Mouse (Mus musculus): ENCODE measurements around the gene Dlgap4.

The Dlgap4 gene

DNA sequence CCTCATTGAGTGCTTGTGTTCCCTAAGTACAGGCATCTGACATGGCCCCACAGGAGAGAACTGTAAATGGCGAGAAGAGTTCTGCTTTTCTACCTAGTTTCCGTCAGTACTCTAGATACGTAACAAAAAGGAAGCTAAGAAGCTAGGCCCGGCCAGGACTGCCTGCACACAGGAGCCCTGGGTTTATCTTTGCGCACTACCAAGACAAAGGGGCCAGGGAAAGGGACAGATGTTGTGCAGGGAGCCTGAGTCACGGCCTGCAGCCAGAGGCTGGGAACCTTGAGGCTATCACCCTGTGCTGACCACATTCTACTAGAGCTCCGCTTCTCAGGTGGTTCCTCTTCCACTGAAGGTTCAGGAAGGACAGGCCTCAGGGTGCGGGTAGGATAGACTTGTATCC is 136.2 kb downstream of the Dlgap4 start:
- no peak for DNase-seq

DNA sequence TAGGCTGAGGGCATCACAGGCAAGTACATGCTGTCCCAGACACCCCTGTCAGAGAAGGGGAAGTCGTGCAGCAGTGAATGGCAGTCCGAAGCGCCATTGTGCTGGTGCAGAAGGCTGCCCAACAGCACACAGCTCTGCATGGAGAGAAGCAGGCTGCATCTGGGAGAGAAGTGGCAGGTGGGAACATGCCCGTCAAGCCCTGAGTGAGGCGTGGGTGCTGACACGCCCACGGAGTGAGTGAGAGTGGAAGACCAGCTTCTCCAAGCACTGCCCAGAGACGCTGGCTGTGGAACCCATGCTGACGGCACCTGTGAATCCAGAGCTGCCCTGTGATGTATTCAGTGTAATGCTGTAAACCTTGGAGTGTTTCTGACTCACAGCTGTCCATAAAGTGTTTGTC is 143.4 kb downstream of the Dlgap4 start:
- DNase-seq, result no peak

DNA sequence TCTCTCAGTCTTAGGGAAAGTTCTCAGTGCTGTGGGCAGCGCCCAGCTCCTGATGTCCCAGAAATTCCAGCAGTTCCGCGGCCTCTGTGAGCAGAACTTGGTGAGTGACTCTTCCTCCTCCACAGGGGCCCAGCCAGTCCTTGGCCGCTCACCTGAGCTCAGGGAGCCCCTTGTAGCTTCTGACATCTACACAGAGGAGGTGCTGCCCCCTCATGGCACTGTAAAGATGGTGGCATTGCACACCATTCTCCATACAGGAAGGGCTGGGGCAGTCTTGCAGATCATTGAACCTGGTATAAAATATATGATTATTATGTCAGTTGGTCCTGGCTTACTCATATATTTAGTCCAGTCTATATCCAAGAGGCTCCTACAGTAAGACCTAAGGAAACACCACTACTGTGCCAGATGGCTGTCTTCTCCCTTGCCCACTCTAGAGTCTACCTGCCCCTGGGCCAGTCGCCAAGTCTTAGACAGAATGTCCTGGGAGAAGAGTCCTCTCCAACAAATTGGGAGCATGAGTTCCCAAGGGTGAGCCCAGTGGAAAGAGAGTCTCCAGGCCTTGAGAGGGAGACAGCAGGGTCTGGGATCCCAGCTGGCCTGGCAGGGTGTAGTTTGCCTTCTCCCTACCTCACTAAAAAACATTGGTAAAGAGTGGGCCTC is 147.5 kb downstream of the Dlgap4 start:
- peak; percentile 36 for DNase-seq

DNA sequence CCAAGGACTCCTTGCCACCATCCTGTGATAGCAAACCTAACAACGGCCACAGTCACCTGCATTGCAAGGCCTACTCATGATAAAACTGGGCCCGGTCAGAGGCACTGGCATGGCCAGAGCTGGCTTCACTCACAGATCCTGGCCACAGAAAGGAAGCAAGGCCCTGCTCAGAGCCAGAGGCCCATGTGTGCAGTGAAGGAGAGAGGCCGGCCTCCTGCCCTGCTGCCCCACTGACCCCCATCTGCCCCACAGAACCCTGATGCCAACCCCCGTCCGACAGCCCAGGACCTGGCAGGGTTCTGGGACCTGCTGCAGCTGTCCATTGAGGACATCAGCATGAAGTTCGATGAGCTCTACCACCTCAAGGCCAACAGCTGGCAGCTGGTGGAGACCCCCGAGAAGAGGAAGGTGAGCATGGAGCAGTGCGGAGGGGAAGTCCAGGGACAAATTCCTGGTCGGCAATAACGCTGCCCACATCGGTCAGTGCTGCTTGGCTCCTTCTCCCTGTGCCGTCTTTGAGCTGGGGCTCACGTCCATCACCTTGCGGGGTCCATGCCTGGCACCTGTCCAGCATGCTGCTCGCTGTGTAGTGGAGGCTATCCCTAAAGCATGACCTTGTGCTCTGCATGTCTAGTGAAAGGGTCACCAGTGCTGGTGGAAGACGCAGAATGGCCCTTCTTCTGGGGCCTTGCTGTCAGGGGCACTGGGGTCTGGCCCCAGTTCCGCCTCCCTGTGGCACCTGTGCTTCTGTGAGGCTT is 148.2 kb downstream of the Dlgap4 start:
- no peak for DNase-seq

DNA sequence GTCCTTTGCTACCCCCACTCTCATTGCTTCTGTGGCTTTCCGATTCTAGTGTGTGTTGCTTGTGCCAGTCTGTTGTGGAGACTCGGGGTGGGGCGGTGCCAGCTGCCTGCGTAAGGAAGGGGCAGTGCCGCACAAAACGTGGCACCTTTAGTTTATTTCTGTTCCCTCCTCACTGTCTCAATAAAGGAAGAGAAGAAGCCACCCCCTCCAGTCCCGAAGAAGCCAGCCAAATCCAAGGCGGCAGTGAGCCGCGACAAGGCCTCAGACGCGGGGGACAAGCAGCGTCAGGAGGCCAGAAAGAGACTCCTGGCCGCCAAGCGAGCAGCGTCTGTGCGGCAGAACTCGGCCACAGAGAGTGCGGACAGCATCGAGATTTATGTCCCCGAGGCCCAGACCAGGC is 149.0 kb downstream of the Dlgap4 start:
- peak; percentile 28 for DNase-seq

DNA sequence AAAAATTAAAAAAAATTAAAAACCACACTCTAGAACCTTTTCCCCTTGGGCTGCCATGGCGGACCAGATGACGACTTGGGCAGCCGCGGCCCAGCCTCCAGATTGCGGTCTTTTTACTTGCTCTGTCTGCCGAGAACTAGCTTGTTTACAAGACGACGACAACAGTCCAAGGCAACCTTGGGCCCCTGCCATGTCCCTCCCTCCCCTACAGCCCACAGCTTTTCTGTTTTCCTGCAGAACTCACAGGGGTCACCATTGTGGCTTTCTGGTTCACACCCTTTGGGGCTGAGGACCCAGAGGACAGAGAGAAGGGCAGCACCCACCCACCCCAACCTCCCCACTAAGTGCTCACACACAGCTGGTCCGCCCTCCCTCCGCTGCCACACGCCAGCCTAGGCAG is 149.6 kb downstream of the Dlgap4 start:
- DNase-seq, result peak; percentile 93

DNA sequence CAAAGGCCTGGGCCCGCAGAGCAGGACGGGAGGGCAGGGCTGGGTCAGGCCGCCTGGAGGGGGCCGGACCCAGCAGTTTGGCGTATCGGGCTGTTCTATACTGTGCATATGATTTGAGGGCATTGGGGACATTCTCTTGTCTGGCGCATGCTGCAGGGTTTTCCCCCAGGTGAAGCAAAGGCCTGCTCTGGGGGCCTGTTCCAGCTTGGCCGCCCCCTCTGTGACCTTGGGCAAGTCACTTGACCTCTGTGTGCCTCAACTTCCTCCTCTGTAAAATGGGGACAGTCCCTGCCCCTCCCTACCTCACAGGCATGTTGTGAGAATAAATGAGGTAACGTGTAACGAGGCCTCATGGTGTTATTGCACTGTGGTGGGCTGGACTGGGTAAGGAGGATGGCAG is 150.5 kb downstream of the Dlgap4 start:
- no peak for DNase-seq

DNA sequence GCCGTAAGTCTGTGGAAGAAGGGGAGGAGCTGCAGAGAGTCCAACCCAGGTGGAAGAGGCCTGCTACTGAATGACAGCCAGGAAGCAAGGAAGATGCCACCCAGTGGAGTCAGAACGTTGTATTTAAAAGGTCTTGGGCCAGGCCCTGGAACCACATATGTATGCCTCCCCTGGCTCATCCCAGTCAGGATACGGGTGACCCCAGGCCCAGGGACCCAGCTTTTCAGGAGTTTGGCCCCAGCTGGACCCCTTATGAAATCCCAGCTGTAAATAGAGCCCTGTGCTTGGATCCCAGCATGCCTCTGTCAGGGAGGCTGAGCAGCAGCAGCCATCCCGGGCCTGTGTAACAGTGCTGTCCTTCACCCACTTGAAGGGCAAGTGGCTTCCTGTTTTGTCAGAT is 151.2 kb downstream of the Dlgap4 start:
- no peak for DNase-seq

DNA sequence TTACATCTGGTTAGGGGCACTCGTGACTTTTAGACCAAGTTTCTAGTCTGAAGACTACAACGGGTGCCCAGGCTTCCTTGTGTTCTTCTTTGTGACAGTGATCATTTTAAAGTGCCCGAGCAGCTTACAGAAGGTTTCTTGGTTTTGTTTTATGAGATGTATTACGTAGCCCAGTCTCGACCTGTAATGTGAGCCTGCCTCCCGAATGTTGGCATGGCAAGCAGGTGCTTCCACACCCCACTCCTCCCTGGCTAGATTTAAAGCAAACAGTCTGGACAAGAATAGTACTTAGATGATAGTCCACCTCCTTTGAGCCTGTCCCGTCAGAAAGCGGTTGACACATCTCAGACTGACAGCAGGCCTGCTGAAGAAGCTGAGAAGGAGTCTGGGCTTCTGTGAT is 152.1 kb downstream of the Dlgap4 start:
- DNase-seq, result no peak

DNA sequence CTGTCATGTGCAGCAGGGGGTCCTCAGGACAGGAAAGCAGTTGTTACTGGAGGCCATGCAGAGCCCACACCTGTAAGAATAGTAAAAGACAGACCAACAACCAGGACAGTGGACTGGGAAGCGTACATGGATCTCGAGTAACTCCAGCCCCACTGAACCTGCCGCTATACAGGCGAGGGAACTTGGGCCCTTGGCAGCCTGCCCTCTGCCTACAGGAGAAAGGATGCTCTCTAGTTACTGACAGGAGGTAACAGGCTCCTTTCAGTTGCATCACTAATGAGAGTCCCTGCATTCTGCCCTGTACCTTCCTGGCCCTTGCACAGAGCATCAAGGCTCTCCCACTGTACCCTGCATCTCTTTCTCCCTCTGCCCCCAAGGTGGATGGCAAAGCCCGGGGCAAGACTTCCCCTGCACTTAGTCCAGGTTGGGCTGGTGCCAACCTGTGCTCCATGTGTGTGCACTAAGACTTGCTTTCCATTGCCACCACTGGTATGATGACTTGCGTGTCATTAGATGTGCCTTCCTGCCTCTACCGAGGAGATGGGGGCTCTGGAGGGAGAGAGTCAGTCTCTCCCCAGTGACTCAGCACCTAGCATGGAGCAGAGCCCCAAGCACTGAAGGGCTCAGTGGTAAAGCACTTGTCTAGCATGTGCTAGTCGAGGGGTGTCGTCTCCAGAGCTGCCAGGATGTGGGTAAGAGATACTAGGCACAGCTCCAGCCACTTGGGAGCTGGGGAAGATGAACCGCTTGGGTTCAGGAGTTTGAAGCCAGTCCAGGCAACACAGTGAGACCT is 152.9 kb downstream of the Dlgap4 start:
- no peak for DNase-seq

DNA sequence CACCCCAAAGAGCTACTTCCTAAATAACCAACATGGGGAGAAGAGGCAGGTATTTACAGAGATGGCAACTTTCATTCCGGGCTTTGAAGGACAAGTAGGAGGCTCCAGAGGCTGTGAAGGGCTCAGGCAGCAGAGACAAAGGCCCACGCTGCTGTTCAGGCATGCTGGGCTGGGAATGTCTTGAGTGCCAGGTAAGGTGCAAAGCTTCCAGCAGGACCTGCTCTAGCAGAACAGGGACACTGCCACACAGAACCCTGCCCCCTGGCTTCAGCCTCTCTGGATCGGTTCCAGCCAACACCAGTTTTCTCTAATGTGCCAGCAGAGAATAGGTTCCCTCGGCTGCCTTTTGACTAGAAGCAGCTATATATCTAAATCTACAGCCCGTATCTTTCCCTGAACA is 153.6 kb downstream of the Dlgap4 start:
- DNase-seq, result no peak

DNA sequence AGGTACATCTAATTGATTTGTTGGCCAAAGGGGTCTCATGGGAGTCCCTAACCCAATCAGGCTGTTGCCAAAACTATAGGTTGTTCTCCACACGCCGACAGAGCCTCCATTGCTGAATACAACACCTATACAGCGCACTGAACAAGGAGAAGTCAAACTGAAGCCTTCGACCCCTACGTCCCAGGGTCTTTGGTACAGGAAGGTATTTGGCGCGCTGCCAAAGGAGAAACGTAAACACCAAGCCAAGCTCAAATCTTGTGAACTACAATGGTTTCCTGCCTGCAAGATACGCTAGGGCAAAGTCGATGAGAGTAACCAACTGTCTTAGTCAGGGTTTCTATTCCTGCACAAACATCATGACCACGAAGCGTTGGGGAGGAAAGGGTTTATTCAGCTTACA is 155.8 kb downstream of the Dlgap4 start:
- DNase-seq, result no peak

DNA sequence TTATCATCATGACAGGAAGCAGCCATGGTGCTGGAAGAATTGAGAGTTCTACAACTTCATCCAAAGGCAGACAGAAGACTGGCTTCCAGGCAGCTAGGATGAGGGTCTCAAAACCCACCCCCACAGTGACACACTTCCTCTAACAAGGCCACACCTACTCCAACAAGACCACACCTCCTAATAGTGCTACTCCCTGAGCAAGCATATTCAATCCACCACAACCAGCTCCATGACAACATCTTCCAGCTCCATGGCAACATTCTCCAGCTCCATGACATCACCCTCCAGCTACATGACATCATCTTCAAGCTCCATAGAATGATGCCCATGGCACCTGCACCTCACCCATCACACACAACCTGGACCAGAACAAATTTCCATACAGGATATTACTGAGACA is 160.0 kb downstream of the Dlgap4 start:
- DNase-seq, result no peak

DNA sequence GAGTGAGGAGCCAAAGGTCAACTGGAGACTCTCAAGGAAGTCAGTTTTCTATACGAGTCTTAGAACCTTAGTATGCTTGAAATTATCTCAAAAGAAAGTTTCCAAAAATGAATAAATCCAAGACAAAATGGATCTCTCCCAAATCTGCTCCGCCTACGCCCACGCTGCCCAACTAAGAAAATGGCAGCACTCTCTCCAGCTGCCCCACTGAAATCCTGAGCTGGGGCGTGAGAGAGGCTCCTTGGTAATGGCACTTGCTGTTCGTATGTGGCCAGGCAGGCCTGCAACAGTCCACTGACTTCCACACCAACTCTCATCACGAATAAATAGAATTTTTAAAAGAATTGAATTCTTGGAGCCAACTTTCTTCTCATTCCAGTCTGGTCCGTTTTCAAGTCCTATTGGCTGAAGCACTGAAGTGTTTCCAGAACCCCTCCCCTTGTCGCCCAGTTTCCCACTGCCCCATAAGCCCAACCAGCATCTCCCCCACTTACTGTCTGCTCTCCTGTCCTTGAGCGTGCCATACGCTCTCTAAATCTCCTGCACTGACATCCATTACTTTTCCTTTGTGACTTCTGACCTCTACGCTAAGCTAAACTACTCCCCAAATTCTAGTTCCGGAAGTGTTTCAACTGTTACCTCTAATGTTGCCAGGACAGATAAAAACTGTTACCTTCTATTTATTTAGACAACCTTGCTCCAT is 160.7 kb downstream of the Dlgap4 start:
- peak; percentile 48 for DNase-seq

DNA sequence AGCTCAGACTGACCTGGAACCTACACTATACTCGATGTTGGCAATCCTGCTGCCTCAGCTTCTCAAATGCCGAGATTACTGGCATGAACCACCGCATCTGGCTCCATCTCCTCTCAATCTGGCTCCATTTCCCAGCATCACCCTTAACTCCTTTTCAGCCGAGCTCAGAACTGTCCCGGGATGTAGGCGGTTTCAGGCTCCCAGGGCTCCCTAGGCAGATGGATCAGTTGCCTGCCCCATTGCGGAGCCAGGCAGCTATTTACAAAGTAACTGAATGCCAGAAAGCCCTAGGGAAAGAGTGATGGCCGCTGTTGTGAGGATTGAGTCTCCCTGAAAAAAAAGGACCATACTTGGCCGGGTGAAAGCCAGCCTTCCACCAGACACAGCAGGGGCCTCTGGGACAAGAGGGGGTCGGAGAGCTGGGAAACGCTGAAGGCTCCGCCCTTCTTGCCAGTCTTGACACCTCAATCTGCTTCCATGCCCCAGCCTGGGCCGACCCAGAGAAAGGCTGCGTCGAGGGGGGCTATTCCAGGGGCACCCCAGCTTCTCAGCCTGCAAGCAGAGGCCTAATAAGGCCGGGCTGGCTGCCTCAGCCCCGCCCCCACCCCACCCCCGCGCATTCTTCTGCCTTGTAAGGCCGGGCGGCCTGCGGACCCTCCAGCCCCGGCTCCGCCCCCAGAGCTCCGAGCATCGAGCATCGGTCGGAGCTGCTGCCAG is 161.4 kb downstream of the Dlgap4 start, which contains the start of gene Myl9:
Myl9 (plus strand) TSS at position 683 of the 717 bp plus-strand sequence.
- peak; percentile 82 for DNase-seq

DNA sequence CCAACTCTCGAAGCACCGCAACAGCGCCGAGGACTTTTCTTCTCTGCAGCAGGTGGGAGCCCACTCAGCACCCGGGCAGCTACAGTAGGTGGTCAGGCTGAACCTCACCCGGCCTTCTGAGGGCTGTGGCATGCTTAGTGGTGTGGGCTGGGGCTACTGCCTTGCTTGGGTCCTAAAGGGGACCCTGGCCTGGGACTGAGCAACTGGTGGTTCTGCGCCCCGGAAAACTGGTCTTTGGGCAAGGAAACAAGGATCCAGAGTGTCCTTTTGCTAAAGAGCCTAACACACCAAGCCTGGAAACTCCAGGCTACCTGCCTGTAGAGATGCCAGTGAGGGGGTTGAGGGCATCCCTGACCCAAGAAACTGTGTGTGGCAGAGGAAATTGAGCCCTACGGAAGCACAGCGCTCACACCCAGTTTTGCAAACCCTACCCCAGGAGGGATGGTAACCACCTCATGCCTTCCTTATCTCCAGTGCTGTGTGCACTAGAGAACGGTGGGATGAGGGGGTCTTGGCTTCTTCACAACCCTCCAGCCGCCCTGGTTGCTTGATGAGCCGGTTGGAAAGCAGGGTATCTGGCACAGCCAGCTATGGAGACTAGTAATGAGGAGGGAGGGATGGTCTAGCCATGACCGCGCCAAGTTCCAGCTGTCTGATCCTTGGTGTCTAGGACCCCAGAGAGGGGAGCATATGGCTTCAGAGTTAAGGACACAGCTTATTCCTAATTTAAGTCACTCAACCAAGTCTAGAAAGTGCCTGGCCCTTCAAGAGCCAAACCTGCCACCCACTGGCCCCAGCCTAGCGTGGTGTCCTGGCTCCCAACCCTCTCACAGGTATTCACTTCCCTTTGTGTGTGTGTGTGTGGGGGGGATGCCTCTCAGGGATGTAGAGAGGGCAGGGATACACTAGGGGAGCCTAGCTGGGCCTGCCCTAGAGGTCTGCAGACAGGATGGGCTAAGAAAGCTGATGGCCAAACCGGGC is 162.2 kb downstream of the Dlgap4 start:
- DNase-seq, result no peak

DNA sequence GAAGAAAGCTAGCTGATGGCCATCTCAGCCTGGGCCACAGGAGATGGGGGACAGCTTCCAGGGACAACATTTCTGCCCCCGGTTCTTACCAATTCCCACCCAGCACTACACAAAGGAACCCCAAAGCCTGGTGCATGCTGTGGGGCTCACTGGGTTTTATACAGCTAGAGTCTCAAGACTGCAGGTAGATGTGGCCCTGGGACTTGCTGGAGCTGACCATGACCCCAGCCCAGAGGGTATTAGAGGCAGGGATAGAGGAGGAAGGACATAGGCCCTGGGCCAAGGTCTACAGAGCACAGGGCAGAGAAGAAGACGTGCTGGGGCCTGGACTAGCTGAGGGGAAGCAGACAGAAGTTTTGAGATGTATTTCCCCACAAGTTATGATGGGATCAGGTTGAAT is 163.4 kb downstream of the Dlgap4 start:
- DNase-seq, result no peak

DNA sequence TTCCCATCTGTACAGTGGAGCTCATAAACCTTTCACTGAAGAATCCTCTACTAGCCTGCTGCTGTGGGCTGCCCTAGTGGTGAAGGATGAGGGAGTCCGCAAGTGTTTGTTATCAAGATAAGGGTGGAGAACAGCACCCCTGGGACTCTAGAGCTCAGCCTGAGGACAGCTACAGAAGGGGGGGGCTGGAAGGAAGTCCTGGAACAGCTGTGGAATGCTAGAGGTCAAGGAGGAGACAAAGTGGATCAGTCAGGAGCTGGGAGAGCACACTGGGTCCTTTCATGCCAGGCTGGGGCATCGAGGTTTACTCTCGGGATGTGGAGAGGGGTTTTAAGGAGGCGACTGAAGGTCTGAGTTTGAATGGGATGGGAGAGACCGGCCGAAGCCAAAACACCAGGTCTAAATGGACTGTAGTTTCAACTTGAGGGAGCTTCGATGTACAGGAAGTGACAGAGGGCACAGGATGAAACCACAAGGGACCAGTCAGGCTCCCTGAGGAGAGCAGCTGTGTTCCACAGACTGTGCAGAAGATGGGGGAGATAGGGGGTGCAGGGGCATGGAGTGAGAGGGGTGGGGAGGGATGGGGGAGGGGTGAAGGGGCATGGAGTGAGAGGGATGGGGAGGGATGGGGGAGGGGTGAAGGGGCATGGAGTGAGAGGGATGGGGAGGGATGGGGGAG is 164.0 kb downstream of the Dlgap4 start:
- DNase-seq, result peak; percentile 34

DNA sequence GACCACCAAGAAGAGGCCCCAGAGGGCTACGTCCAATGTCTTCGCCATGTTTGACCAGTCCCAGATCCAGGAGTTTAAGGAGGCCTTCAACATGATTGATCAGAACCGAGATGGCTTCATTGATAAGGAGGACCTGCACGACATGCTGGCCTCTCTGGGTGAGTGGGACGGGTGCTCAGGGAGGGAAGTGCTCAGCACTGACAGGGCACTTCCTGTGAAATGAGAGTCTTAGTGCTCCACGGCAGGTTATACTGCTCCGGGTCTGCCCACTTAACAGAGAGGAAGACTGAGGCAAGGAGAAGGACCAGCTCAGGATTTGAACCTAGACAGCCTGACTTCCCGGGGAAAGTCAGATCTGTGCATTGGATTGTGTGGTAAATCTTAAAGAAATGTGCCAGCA is 165.1 kb downstream of the Dlgap4 start:
- no peak for DNase-seq

DNA sequence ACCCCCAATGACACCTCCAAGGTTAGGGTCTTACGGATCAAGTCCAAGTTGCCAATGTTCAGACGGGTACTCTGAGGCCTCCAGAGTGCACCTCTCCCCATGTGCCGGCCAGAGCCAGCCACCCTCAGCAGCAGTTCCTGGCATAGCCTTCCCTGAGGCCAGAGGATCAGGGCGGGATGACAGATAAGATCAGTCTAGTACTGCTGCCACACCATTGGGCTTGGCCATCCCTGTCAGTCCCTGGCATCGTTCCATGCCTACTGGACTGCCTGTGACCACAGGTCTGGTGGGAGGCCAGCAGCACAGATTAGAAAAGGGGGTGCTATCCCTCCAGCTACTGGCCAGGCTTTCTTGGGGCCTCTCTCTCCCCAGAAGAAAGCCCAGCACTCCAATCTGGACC is 165.5 kb downstream of the Dlgap4 start:
- peak; percentile 32 for DNase-seq

DNA sequence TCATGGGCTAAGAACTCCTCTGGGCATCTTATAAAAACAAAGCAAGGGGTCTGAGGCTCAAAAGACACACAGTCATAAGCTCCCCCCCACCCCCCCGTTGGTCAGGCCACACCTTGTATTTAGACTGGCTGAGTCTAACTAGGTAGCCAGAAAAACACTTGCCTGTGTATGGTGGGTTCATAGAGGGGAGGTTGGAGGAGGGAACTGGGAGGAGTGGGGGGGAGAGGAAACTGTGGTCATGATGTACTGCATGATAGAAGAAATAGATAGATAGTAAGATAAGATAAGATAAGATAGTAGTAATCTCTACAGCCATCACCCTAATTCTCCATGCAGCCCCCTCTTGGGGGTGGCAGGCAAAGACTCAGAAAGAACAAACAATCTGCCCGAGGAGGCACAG is 166.0 kb downstream of the Dlgap4 start:
- no peak for DNase-seq
